28 mouse cellular contexts compared by ENCODE assay signal in genomic region chr19:56813360-56813759, GRCm38 (mm10). TPM values are rescaled to one million over a fixed set of nuclear protein-coding genes. Genes with fewer than 3 reads are reported as not detected.
DNase-seq lines count a peak whose midpoint lies in the region; TF ChIP-seq lines count a peak whose summit lies in the region.
"Had no signal": no experiment of that assay in that cellular context is flagged by ENCODE, and none has a peak within 500 bp of the region (broad histone marks: within the 10 kb centered on the region; RNA-seq: fewer than 3 reads in every experiment).

No protein-coding gene starts in this region.

- peak overlapping the region; percentile 16; the same call in 1 of the 2 replicates for H3K4me3 ChIP-seq in testis, adult 2 months (ENCODE audit: control insufficient read depth, low read depth, low read length)
- H3K4me3 ChIP-seq in myocyte: no peak overlapping the region
- H3K4me3 ChIP-seq: embryonic facial prominence, embryonic 10.5 days; embryonic facial prominence, embryonic 13.5 days; forebrain, embryonic 10.5 days; forebrain, embryonic 13.5 days; gastrocnemius, adult 2 months; heart, embryonic 13.5 days; hindbrain, embryonic 12.5 days; hindbrain, embryonic 15.5 days had no signal

- H3ac ChIP-seq in myocyte (ENCODE audit: control insufficient read depth, insufficient read length): no peak overlapping the region

- TF ChIP-seq POLR2A in testis, adult 2 months (IDR thresholded peaks at IDR 0.05; ENCODE audit: control insufficient read depth, low read depth, low read length): no peak
- TF ChIP-seq POLR2A in myocyte (IDR thresholded peaks at IDR 0.05; ENCODE audit: insufficient read length, low read depth): no peak

- no peaks in the 10 kb centered on the region for H3K27me3 ChIP-seq in testis, adult 2 months (ENCODE audit: control insufficient read depth, insufficient read depth, low read length)
- no peaks in the 10 kb centered on the region for H3K27me3 ChIP-seq in myocyte (ENCODE audit: control insufficient read depth, insufficient read depth, insufficient read length)
- H3K27me3 ChIP-seq: embryonic facial prominence, embryonic 13.5 days; forebrain, embryonic 13.5 days; heart, embryonic 13.5 days; hindbrain, embryonic 12.5 days; hindbrain, embryonic 15.5 days; Patski had no signal

- peaks cover 61% of the 10 kb centered on the region for H3K79me2 ChIP-seq in myocyte (ENCODE audit: control insufficient read depth, insufficient read depth)

- H3K27ac ChIP-seq in testis, adult 2 months (ENCODE audit: control insufficient read depth, insufficient read depth, low read depth, low read length): no peak overlapping the region
- H3K27ac ChIP-seq: embryonic facial prominence, embryonic 10.5 days; embryonic facial prominence, embryonic 13.5 days; forebrain, embryonic 10.5 days; forebrain, embryonic 13.5 days; gastrocnemius, adult 2 months; heart, embryonic 13.5 days; hindbrain, embryonic 12.5 days; hindbrain, embryonic 15.5 days had no signal

- no peak for TF ChIP-seq CTCF in testis, adult 2 months (IDR thresholded peaks at IDR 0.05; ENCODE audit: control insufficient read depth, insufficient read depth, insufficient replicate concordance, low read depth, low read length)

- no peaks in the 10 kb centered on the region; the same call in 1 of the 2 replicates for H3K4me1 ChIP-seq in testis, adult 2 months (ENCODE audit: control insufficient read depth, insufficient read depth, low read length)

- DNase-seq in testis, postnatal 10 days (ENCODE audit: low spot score): no peak
- peak; percentile 58 for DNase-seq in MN1 (ENCODE audit: low spot score)
- peak; percentile 16 for DNase-seq in adipocyte (ENCODE audit: low spot score)
- no peak for DNase-seq in left cerebral cortex, adult 11 months (ENCODE audit: low spot score)
- DNase-seq in adrenal gland, adult 8-10 months: no peak
- no peak for DNase-seq in spleen, postnatal 14 days (ENCODE audit: low spot score in 2 of 2)
- DNase-seq: adrenal gland, adult 2 months; adrenal gland, postnatal 25 days; cerebellum, adult 11-12 months; cerebellum, adult 8-10 months; cerebellum, postnatal 10 days; cerebellum, postnatal 36 days; embryo, embryonic 11 days; forebrain, postnatal 0 days; gastrocnemius, adult 2 months; gastrocnemius, postnatal 25 days; heart, adult 18-20 months had no signal

- peaks cover 4% of the 10 kb centered on the region for H3K36me3 ChIP-seq in testis, adult 2 months (ENCODE audit: control insufficient read depth, insufficient read depth, low read length)
- peaks cover 39% of the 10 kb centered on the region for H3K36me3 ChIP-seq in myocyte (ENCODE audit: control insufficient read depth, insufficient read depth)

- no peak overlapping the region for H3K4me2 ChIP-seq in myocyte (ENCODE audit: low read depth)
- H3K4me2 ChIP-seq: embryonic facial prominence, embryonic 13.5 days; forebrain, embryonic 13.5 days; heart, embryonic 13.5 days; hindbrain, embryonic 12.5 days; hindbrain, embryonic 15.5 days had no signal

TF ChIP-seq in myocyte, 11 proteins besides CTCF, POLR2A, EP300 and RAD21:
- no peak for TF ChIP-seq SRF (IDR thresholded peaks at IDR 0.05; ENCODE audit: control insufficient read depth, insufficient read length, low read depth)
- TF ChIP-seq CEBPB (IDR thresholded peaks at IDR 0.05; ENCODE audit: insufficient read depth, poor library complexity, severe bottlenecking): peak; percentile 91
- TF ChIP-seq TCF3 (IDR thresholded peaks at IDR 0.05; ENCODE audit: insufficient read length, low read depth): no peak
TF ChIP-seq in myocyte: peak in this region for 1.

RNA-seq across cellular contexts. Expression of gene Ccdc186, which starts 8.6 kb away (rescaled TPM):
- 13.5 and 14.2 TPM in 2 replicates for polyA plus RNA-seq in testis, adult 2 months (2012; rRNA removed)
- polyA plus RNA-seq in myocyte (2012; fragmentation: generic; extraction: Trizol): 5.5 TPM
- total RNA-seq in adrenal gland, adult 8-10 months (2022): 10 to 100 TPM; 22.6 to 35.3 (median 31.7) TPM

RNA-seq across cellular contexts. Expression of gene Tdrd1, which starts 12.6 kb away (rescaled TPM):
- 55.7 and 67.1 TPM in 2 replicates for polyA plus RNA-seq in testis, adult 2 months (2012; rRNA removed)
- polyA plus RNA-seq in myocyte (2012; fragmentation: generic; extraction: Trizol): not detected
- total RNA-seq in adrenal gland, adult 8-10 months (2022): under 1 TPM in 1 of 4 experiments, not detected in 3; 0.10 TPM
- total RNA-seq: adrenal gland, adult 2 months; adrenal gland, postnatal 25 days; gastrocnemius, adult 2 months; gastrocnemius, postnatal 25 days; heart, adult 18-20 months; hematopoietic stem cell, adult 5-6 weeks had no signal
- polyA plus RNA-seq: adrenal gland, adult 2 months had no signal

Comparison
In these comparisons a context has a peak if more than half of its experiments do, and no peak if none do; other contexts are left out.
1. DNase-seq: peak in MN1 (single experiment) and adipocyte (single experiment); none in testis, postnatal 10 days (single experiment), left cerebral cortex, adult 11 months (single experiment), adrenal gland, adult 8-10 months (single experiment) and spleen, postnatal 14 days (0 of 2).
2. RNA of gene Tdrd1, which starts 12.6 kb away (polyA plus RNA-seq): 55.7 to 67.1 TPM in testis, adult 2 months; not detected in myocyte (single experiment); every median in the first group is over 10 times any median in the second.